Mouse (Mus musculus): ENCODE data around the gene Cuzd1. TPM values are rescaled to one million over a fixed set of nuclear protein-coding genes. Genes with fewer than 3 reads are reported as not detected.
A peak's percentile ranks its signal among the peaks of the same experiment; 100 is the strongest.

The Cuzd1 gene
- polyA plus RNA-seq (2012; rRNA removed), result 0.47 and 0.75 TPM in 2 replicates

- H3K27ac ChIP-seq (ENCODE audit: insufficient read depth, low read length), result no peak within 1 kb of the TSS
- no peaks in the 10 kb centered on the region for H3K4me1 ChIP-seq (ENCODE audit: control insufficient read depth, insufficient read depth, low read length)
- TF ChIP-seq CTCF (IDR thresholded peaks at IDR 0.05; ENCODE audit: extremely low read depth, insufficient read depth, low read length) (no peak), POLR2A (IDR thresholded peaks at IDR 0.05; ENCODE audit: extremely low read depth, insufficient read depth, low read length) (no peak)
- H3K4me3 ChIP-seq (ENCODE audit: insufficient read depth, low read length), result no peak within 1 kb of the TSS
Measured at GRCm38 (mm10) chr7:131322192-131322591, at the start of gene Cuzd1. TSS of gene Cuzd1 (minus strand) at chr7:131322292.

GRCm38 (mm10) chr7:131371470-131371860, 49.4 kb upstream of the Cuzd1 start:
- TF ChIP-seq POLR2A (IDR thresholded peaks at IDR 0.05; ENCODE audit: extremely low read depth, insufficient read depth, low read length) (no peak), CTCF (IDR thresholded peaks at IDR 0.05; ENCODE audit: extremely low read depth, insufficient read depth, low read length) (no peak)
- Histone ChIP-seq H3K4me1 (ENCODE audit: control insufficient read depth, insufficient read depth, low read length) (no peaks in the 10 kb centered on the region; the same call in 1 of the 2 replicates), H3K27ac (ENCODE audit: insufficient read depth, low read length) (peak overlapping the region; percentile 94), H3K4me3 (ENCODE audit: insufficient read depth, low read length) (peak overlapping the region; percentile 84)

- no peaks in the 10 kb centered on the region; the same call in 1 of the 2 replicates for H3K4me1 ChIP-seq (ENCODE audit: control insufficient read depth, insufficient read depth, low read length)
- H3K4me3 ChIP-seq (ENCODE audit: insufficient read depth, low read length), result peak within 1 kb of the TSS; percentile 84
- peak; percentile 83 for TF ChIP-seq CTCF (IDR thresholded peaks at IDR 0.05; ENCODE audit: extremely low read depth, insufficient read depth, low read length)
- TF ChIP-seq POLR2A (IDR thresholded peaks at IDR 0.05; ENCODE audit: extremely low read depth, insufficient read depth, low read length), result peak; percentile 92
- peak within 1 kb of the TSS; percentile 94 for H3K27ac ChIP-seq (ENCODE audit: insufficient read depth, low read length)
Measured at GRCm38 (mm10) chr7:131370648-131371469, 48.8 kb upstream of the Cuzd1 start, which contains the start of gene Pstk. TSS of gene Pstk (plus strand) at chr7:131371141.

- H3K4me1 ChIP-seq (ENCODE audit: control insufficient read depth, insufficient read depth, low read length), result peaks cover 2% of the 10 kb centered on the region; the same call in 1 of the 2 replicates
- H3K27ac ChIP-seq (ENCODE audit: insufficient read depth, low read length), result no peak overlapping the region
- H3K4me3 ChIP-seq (ENCODE audit: insufficient read depth, low read length), result no peak overlapping the region
- TF ChIP-seq POLR2A (IDR thresholded peaks at IDR 0.05; ENCODE audit: extremely low read depth, insufficient read depth, low read length) (no peak), CTCF (IDR thresholded peaks at IDR 0.05; ENCODE audit: extremely low read depth, insufficient read depth, low read length) (no peak)
Measured at GRCm38 (mm10) chr7:131364131-131364530, 42.0 kb upstream of the Cuzd1 start.

- H3K4me1 ChIP-seq (ENCODE audit: control insufficient read depth, insufficient read depth, low read length), result peaks cover 2% of the 10 kb centered on the region; the same call in 1 of the 2 replicates
- peak within 1 kb of the TSS; percentile 57 for H3K27ac ChIP-seq (ENCODE audit: insufficient read depth, low read length)
- peak; percentile 64 for TF ChIP-seq POLR2A (IDR thresholded peaks at IDR 0.05; ENCODE audit: extremely low read depth, insufficient read depth, low read length)
- TF ChIP-seq CTCF (IDR thresholded peaks at IDR 0.05; ENCODE audit: extremely low read depth, insufficient read depth, low read length), result no peak
- H3K4me3 ChIP-seq (ENCODE audit: insufficient read depth, low read length), result peak within 1 kb of the TSS; percentile 66
Measured at GRCm38 (mm10) chr7:131362615-131363300, 40.7 kb upstream of the Cuzd1 start, which contains the start of gene 2310057M21Rik. TSS of gene 2310057M21Rik (minus strand) at chr7:131362759.

GRCm38 (mm10) chr7:131362269-131362614, 40.1 kb upstream of the Cuzd1 start:
- Histone ChIP-seq H3K4me3 (ENCODE audit: insufficient read depth, low read length) (peak overlapping the region; percentile 66), H3K27ac (ENCODE audit: insufficient read depth, low read length) (peak overlapping the region; percentile 31; the same call in 1 of the 2 replicates), H3K4me1 (ENCODE audit: control insufficient read depth, insufficient read depth, low read length) (peaks cover 2% of the 10 kb centered on the region; the same call in 1 of the 2 replicates)
- TF ChIP-seq POLR2A (IDR thresholded peaks at IDR 0.05; ENCODE audit: extremely low read depth, insufficient read depth, low read length) (no peak), CTCF (IDR thresholded peaks at IDR 0.05; ENCODE audit: extremely low read depth, insufficient read depth, low read length) (no peak)

GRCm38 (mm10) chr7:131356105-131356504, 34.0 kb upstream of the Cuzd1 start:
- TF ChIP-seq CTCF (IDR thresholded peaks at IDR 0.05; ENCODE audit: extremely low read depth, insufficient read depth, low read length) (no peak), POLR2A (IDR thresholded peaks at IDR 0.05; ENCODE audit: extremely low read depth, insufficient read depth, low read length) (no peak)
- no peak overlapping the region for H3K4me3 ChIP-seq (ENCODE audit: insufficient read depth, low read length)
- no peaks in the 10 kb centered on the region for H3K4me1 ChIP-seq (ENCODE audit: control insufficient read depth, insufficient read depth, low read length)
- H3K27ac ChIP-seq (ENCODE audit: insufficient read depth, low read length), result no peak overlapping the region

GRCm38 (mm10) chr7:131345856-131346541, 23.9 kb upstream of the Cuzd1 start:
- Histone ChIP-seq H3K27ac (ENCODE audit: insufficient read depth, low read length) (no peak overlapping the region), H3K4me3 (ENCODE audit: insufficient read depth, low read length) (no peak overlapping the region), H3K4me1 (ENCODE audit: control insufficient read depth, insufficient read depth, low read length) (no peaks in the 10 kb centered on the region)
- no peak for TF ChIP-seq POLR2A (IDR thresholded peaks at IDR 0.05; ENCODE audit: extremely low read depth, insufficient read depth, low read length)
- no peak for TF ChIP-seq CTCF (IDR thresholded peaks at IDR 0.05; ENCODE audit: extremely low read depth, insufficient read depth, low read length)

GRCm38 (mm10) chr7:131337502-131338068, 15.5 kb upstream of the Cuzd1 start:
- Histone ChIP-seq H3K4me3 (ENCODE audit: insufficient read depth, low read length) (no peak overlapping the region), H3K4me1 (ENCODE audit: control insufficient read depth, insufficient read depth, low read length) (no peaks in the 10 kb centered on the region), H3K27ac (ENCODE audit: insufficient read depth, low read length) (no peak overlapping the region)
- TF ChIP-seq POLR2A (IDR thresholded peaks at IDR 0.05; ENCODE audit: extremely low read depth, insufficient read depth, low read length) (no peak), CTCF (IDR thresholded peaks at IDR 0.05; ENCODE audit: extremely low read depth, insufficient read depth, low read length) (no peak)

Measured in cortical plate, adult 2 months (tissue).